Mouse (Mus musculus) heart, adult 2 months (tissue): ENCODE measurements around the gene Slc35e2. TPM values are rescaled to one million over a fixed set of nuclear protein-coding genes. Genes with fewer than 3 reads are reported as not detected.
"Not testable (repeated sequence)": the region's sequence is repeated elsewhere in the genome, so short reads cannot be mapped to it uniquely, and the experiment has no call there.

Experiments
- DNase-seq, 2 experiments: peaks; one replicate each; pipeline ENCODE4 v3.0.0; 2021
- H3K27ac ChIP-seq: fragments of 200-600 bp; 2 replicates; pipeline ENCODE4 v1.8.1; 2022
- H3K27me3 ChIP-seq: fragments of 200-500 bp; 2 replicates; pipeline ENCODE4 v1.6.1; 2012; ENCODE audit warnings: mild to moderate bottlenecking, low read length, inconsistent platforms, mixed read lengths; ENCODE audit not compliant: control insufficient read depth, insufficient read depth
- H3K36me3 ChIP-seq: fragments of 200-500 bp; 2 replicates; pipeline ENCODE4 v1.6.1; 2012; ENCODE audit warnings: low read length, inconsistent platforms; ENCODE audit not compliant: control insufficient read depth, insufficient read depth
- H3K4me1 ChIP-seq: fragments of 200-500 bp; 2 replicates; pipeline ENCODE4 v1.6.1; 2011; ENCODE audit warnings: low read length; ENCODE audit not compliant: control insufficient read depth, insufficient read depth
- H3K4me3 ChIP-seq: fragments of 200-600 bp; 2 replicates; pipeline ENCODE4 v1.8.1; 2022
- H3K79me2 ChIP-seq: fragments of 200-500 bp; replicated peaks from 2 replicates; pipeline ENCODE4 v1.6.1; 2012; ENCODE audit warnings: mild to moderate bottlenecking, inconsistent platforms, low read length, moderate library complexity, mixed read lengths; ENCODE audit not compliant: control insufficient read depth, insufficient read depth
- H3K9ac ChIP-seq: fragments of 200-500 bp; 2 replicates; pipeline ENCODE4 v1.6.1; 2012; ENCODE audit warnings: low read depth, mild to moderate bottlenecking, control low read depth, inconsistent platforms, low read length, mixed read lengths
- CTCF ChIP-seq: fragments of 200-600 bp; IDR thresholded peaks from 2 replicates; pipeline ENCODE4 v1.8.1; 2022; ENCODE audit warnings: antibody characterized with exemption, mild to moderate bottlenecking, moderate library complexity
- EP300 ChIP-seq: fragments of 200-500 bp; IDR thresholded peaks from 2 replicates; pipeline ENCODE4 v1.6.1; 2011; ENCODE audit warnings: low read depth, low read length, control low read depth; ENCODE audit not compliant: insufficient read depth
- POLR2A ChIP-seq: fragments of 200-500 bp; IDR thresholded peaks from 2 replicates; pipeline ENCODE4 v1.6.1; 2011; ENCODE audit warnings: mild to moderate bottlenecking, low read depth, low read length, control low read depth; ENCODE audit not compliant: insufficient read depth
- WGBS: fragments of 180-500 bp; shearing (Covaris S2); methylation state at CpG from one replicate; pipeline ENCODE4 v1.1.7; 2018; 5-methylcytosine and 5-hydroxymethylcytosine counted together
- intact Hi-C: fragments of 180-260 bp; cut with DNase I; formaldehyde crosslinking; loops from one replicate; pipeline ENCODE4 v1.15.1; 2025
- polyA plus RNA-seq: library from polyadenylated mRNA; depleted of rRNA; stranded (reverse); fragments of >200 nt; gene quantifications from 2 replicates; pipeline ENCODE4 v1.2.3, GENCODE M21; 2012
- total RNA-seq, 2 experiments: library from RNA; stranded (reverse); gene quantifications; 2 replicates each; pipeline ENCODE4 v1.2.3; 2021

Slc35e2 gene
- total and polyA plus RNA-seq, 3 experiments: 4.1 to 8.2 (median 6.3) TPM

- no peak overlapping the region for H3K9ac ChIP-seq
- no peak overlapping the region for H3K27ac ChIP-seq
- no peak for TF ChIP-seq POLR2A
- no peak for TF ChIP-seq CTCF
- no peak for TF ChIP-seq EP300
- no peaks in the 10 kb centered on the region for H3K27me3 ChIP-seq
- intact Hi-C loops: no loop called here
- no peak for DNase-seq
- WGBS: 80% methylated on average over 5 of the region's 5 CpGs
- no peaks in the 10 kb centered on the region for H3K36me3 ChIP-seq
- no peaks in the 10 kb centered on the region for H3K4me1 ChIP-seq
- no peaks in the 10 kb centered on the region for H3K79me2 ChIP-seq
- no peak overlapping the region for H3K4me3 ChIP-seq
These were observed 17.1 kb downstream of the Slc35e2 start for GRCm38 (mm10) chr4:155618321-155618720.

DNA sequence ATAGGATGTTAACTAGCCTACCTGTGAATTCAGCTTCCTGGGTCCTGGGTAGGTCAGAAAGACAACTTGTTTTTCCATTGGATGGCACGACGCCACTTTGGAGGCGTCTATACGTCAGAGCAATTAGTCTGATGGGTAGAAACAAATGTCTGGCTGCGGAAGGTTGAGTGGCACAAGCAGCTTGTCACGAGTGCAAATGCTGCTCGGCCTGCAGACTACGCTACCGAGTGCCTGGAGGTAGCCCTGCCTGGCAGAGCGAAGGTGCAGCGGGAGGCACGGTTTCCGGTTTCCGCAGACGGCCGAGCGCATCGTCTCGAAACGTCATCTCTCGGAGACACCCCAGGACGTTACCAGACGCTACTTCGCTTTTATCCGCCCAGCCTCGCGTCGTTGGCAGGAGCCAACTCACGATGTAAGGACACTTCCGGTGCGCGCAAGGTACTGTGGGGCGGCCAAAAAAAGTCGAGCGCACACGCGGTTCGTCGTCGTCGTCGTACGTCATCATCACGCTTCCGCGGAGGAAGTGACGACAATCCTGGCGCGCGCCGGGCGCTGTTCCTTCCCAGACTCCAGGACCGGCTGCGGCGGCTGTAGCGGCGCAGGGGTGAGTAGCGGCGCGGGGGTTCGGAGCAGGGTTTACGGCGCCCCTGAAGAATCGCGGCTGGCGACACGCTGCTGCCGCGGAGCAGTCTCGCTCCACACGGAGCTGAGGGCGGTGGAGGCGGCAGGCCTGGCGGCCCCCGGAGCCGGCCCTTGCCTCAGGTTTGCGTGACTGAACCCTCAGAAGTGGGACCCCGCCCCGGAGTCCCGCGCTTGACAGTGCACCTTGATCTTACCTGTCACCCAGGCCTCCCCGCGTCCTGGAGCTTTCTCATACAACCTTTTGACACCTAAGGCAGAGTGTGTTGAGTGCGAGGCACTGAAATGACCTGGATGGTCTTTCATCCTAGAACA, 23.4 kb downstream of the Slc35e2 start, which contains the start of gene Cdk11b:
Gene Cdk11b, plus strand, starts transcription at position 517 of the 954 bp plus-strand sequence.
- under 1% methylated on average over 84 of the region's 84 CpGs for WGBS

GRCm38 (mm10) chr4:155630267-155630666, 29.1 kb downstream of the Slc35e2 start:
- no peak for DNase-seq
- no peak for TF ChIP-seq POLR2A
- no peak for TF ChIP-seq EP300
- TF ChIP-seq CTCF: no peak
- no peaks in the 10 kb centered on the region; the same call in 1 of the 2 replicates for H3K36me3 ChIP-seq
- intact Hi-C loops: no loop called here
- H3K4me1 ChIP-seq: no peaks in the 10 kb centered on the region
- no peaks in the 10 kb centered on the region; the same call in 1 of the 2 replicates for H3K79me2 ChIP-seq
- no peak overlapping the region for H3K9ac ChIP-seq
- H3K27me3 ChIP-seq: no peaks in the 10 kb centered on the region
- no peak overlapping the region for H3K27ac ChIP-seq
- WGBS: 65% methylated on average over 6 of the region's 6 CpGs
- H3K4me3 ChIP-seq: no peak overlapping the region

More for the DNA sequence above, 23.4 kb downstream of the Slc35e2 start, which contains the start of gene Cdk11b:
- no peaks in the 10 kb centered on the region; the same call in 1 of the 2 replicates for H3K79me2 ChIP-seq
- peaks cover 2% of the 10 kb centered on the region; the same call in 1 of the 2 replicates for H3K36me3 ChIP-seq
- intact Hi-C loops: loop anchor here (2.0 to 5.0 kb wide), 3 partner anchors 24 to 138 kb away; partner anchors contain the start of genes Atad3a and Slc35e2
- peak within 1 kb of the TSS; percentile 88 for H3K9ac ChIP-seq
- no peaks in the 10 kb centered on the region; the same call in 1 of the 2 replicates for H3K4me1 ChIP-seq
- H3K27me3 ChIP-seq: no peaks in the 10 kb centered on the region
- peak within 1 kb of the TSS; percentile 93 for H3K27ac ChIP-seq
- TF ChIP-seq EP300 (peak; percentile 70; the same call in 1 of the 2 replicates), POLR2A (peak; percentile 93), CTCF (no peak)
- H3K4me3 ChIP-seq: peak within 1 kb of the TSS; percentile 97
- peak; percentile 95 to 97 for DNase-seq

GRCm38 (mm10) chr4:155635766-155636499, 34.7 kb downstream of the Slc35e2 start:
- Histone ChIP-seq H3K27ac (no peak overlapping the region), H3K9ac (no peak overlapping the region), H3K36me3 (no peaks in the 10 kb centered on the region; the same call in 1 of the 2 replicates), H3K4me3 (no peak overlapping the region), H3K79me2 (no peaks in the 10 kb centered on the region), H3K27me3 (no peaks in the 10 kb centered on the region), H3K4me1 (no peaks in the 10 kb centered on the region; the same call in 1 of the 2 replicates)
- DNase-seq: no peak
- no peak for TF ChIP-seq EP300
- TF ChIP-seq CTCF: no peak
- no peak for TF ChIP-seq POLR2A
- intact Hi-C loops: no loop called here

DNA sequence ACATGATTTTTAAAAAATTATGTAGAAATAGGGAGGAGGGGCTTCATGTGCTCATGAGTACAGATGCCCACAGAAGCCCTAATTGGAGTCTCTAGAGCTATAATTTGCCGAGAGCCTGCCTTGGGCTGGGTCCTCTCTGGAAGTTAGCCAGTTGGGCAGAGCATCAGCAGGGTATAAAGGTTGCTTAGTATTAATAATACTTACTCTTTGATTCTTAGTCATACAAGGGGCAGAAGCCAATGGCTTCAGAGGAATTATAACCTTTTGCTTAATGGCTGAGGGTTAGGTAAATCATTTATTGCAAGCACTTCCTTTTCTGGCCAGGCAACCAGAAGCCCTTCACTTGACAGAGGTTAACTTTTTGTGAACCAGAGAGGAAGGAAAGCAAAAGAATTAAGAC, 42.3 kb downstream of the Slc35e2 start:
- TF ChIP-seq POLR2A: no peak
- TF ChIP-seq EP300: no peak
- 82% methylated on average over 1 of the region's 1 CpGs for WGBS
- intact Hi-C loops: no loop called here
- no peaks in the 10 kb centered on the region for H3K4me1 ChIP-seq
- no peaks in the 10 kb centered on the region for H3K79me2 ChIP-seq
- DNase-seq: no peak
- H3K9ac ChIP-seq: no peak overlapping the region
- no peaks in the 10 kb centered on the region; the same call in 1 of the 2 replicates for H3K36me3 ChIP-seq
- H3K27me3 ChIP-seq: no peaks in the 10 kb centered on the region
- H3K4me3 ChIP-seq: no peak overlapping the region
- H3K27ac ChIP-seq: no peak overlapping the region

GRCm38 (mm10) chr4:155645308-155645707, 44.1 kb downstream of the Slc35e2 start, which contains the start of gene Gm10563:
Gm10563 (minus strand) TSS chr4:155645408.
- 99% methylated on average over 2 of the region's 2 CpGs for WGBS
- H3K27ac ChIP-seq, H3K4me3 ChIP-seq, H3K4me1 ChIP-seq, H3K79me2 ChIP-seq, H3K9ac ChIP-seq, H3K36me3 ChIP-seq, DNase-seq, H3K27me3 ChIP-seq, intact Hi-C loops: not testable (repeated sequence)
